Mouse (Mus musculus) regulatory T cell (primary cell): ENCODE results near the gene Myh7b.

Experiments used
- in situ Hi-C: fragments of 300-600 bp; cut with MboI, MseI; formaldehyde crosslinking; loops from one replicate; pipeline ENCODE4 v1.15.1; 2025; ENCODE audit warnings: high pct_unique_total_duplicates

Myh7b gene

DNA sequence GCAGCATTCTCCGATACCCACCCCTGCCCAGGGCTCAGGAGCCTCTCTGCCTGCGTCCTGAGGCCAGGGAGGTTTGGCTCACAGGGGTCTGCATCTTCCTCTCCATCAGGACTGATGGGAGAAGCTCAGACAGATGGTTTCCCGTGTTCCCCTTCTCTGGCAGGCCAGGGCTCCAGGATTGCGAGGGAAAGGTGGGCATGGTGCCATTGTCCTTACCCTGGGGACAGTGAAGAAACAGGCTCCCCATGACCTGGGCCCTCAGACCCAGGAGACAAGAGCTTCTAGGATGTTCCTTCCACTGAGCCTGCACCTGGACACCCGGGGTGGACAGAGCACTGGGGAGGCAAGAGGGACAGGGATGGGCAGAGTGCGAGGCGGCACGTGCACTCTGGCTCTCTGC lies 23.6 kb downstream of the Myh7b start:
- in situ Hi-C loops = no loop called here

DNA sequence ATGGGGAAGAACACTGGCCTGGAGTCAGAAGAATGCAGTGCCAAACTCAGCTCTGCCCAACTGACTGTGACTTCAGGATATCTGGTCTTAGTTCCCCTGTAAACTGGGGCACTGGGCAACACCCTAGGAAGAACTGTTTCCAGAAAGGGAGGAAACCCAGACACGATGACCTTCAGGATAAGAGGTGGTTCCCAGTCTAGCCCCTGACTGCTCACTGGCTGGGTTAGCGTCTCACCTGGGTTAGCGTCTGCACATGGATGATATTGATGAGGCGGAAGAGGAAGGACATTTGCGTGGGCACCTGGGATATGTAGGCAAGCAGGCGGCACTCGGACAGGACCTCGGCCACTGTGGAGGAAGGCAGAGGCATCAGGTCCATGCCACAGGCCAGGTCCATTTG lies 24.9 kb downstream of the Myh7b start:
- in situ Hi-C loops = no loop called here

DNA sequence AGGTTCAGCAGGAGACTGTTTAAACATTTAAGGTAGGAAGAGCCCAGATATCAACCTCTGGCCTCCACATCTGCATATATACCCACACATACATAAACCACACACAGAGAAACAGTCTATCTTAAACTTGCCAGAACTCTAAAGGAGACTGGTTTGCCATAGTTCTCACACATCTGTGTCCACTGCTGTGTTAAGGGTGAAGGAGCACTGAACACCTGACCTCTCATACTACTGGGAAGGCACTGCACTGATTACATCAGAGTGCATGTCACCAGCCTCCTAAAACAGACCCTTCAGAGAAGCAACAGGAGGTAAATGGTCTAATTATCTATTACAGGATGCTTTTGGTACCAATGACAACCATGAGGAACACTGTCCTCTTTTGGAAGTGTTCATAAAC lies 25.9 kb downstream of the Myh7b start:
- in situ Hi-C loops = no loop called here

DNA sequence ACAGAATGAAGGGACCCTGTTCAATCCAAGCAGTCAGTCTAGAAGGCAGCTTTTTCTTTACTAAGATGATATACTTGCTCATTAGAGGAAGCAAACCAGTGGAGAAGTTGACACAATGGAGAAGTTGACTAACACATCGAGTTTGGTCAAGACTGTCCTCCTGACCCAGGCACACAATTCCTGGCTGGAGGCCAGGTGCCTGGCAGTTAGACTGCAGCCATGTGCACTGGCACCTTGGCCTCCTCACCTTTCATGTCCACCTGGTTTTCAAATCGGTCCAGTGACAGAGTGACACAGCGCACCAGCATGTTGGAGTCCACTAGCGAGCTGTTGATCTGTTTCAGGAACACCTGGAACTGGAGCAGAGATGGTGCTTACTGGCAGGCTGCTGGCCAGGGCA lies 26.4 kb downstream of the Myh7b start:
- in situ Hi-C loops = no loop called here

DNA sequence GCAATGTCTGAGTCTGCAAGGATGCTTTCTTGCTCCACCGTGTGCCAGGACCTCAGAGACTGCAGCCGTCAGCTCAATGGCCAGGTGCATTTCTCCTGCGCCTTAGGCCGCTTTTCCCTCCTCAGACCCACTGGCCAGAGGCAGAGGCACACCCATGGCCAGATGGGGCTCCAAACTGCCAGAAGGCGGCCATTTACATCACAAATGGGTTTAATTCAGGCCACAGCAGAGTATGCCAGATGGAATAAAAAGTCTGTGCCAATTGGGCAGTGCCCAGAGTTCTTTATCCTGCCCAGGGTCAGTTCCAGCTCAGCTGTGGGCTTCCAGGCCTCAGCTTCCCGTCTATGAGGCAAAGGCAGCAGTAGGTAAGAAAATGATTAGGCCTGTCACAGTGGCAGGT lies 29.6 kb downstream of the Myh7b start:
- in situ Hi-C loops = no loop called here

DNA sequence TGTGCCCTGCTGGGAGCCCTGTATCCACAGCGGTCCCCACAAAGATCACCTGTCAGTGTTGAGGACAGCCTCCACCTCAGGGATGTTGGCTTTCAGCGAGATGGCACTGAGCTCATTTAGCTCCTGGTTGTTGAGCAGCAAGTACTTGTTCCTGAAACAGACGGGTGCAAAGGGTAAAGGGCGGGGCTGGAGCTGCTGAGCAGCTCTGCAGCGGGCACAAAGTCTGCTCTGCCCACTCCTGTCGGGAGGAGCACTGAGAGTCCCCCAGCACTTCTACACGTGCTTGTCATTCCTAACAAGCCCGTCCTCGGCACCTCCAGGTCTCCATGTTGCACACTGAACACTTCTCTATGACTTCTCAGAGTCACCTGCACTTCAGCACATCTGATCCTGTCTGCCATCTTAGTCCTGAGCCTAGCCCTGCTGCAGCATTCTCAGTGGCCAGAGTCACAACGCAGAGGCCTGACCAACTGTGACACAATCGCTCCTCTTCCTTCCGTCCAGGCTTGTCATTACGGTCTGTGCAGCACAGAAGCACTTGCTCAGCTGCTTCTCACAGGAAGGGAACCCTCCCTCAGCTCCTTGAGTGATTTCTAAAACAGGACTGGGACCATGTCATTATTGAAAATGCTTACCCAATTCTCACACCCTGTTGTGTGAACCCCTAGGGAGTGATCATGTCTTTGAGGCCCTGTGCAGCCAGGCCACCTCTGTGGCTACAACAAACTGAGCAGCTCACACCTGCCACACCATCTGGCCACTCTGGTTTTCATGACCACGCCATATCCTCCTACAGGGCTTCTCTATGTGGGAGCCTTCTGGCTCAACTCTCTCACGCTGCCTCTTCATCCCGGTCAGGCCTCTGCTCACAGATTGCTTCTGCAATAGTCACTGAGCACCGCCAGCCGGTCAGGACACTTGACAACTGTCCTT lies 30.8 kb downstream of the Myh7b start:
- in situ Hi-C loops = no loop called here

DNA sequence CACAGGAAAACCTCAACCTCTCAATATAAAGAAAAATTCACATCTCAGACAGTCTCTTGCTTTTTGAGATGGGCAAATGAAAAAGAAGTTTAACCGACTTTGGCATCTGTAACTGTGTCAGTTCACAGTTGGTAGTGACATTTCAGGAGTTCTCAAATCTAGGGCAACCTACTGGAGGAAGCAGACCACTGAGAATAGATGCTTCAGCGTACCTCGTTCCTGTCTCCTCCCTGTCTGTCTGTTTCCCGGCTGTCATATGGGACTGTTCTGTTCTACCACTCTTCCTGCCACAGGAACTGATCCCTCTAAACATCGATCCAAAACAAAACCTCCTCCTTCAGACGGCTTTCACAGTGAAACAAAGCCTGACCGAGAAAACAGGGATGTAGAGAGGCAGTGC lies 34.7 kb downstream of the Myh7b start:
- in situ Hi-C loops = no loop called here

DNA sequence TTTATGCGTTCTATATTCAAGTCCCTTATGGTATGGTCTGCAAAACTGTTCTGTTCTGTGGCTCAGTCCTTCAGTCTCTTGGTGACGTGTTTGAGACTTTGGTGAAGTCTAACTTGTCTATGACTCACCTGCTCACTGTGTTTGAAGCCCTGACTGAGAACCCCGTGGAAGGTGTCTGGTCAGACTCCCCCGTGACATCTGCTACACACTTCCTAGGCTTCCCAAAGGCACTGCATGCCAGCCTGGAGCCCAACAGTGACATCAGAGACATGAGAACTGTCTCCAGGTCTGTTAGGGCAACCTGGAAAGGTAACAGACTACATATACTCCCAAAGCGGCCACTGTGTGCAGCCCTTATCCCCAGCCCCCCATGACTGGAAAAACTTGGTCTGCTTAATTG lies 41.6 kb downstream of the Myh7b start:
- in situ Hi-C loops = no loop called here

DNA sequence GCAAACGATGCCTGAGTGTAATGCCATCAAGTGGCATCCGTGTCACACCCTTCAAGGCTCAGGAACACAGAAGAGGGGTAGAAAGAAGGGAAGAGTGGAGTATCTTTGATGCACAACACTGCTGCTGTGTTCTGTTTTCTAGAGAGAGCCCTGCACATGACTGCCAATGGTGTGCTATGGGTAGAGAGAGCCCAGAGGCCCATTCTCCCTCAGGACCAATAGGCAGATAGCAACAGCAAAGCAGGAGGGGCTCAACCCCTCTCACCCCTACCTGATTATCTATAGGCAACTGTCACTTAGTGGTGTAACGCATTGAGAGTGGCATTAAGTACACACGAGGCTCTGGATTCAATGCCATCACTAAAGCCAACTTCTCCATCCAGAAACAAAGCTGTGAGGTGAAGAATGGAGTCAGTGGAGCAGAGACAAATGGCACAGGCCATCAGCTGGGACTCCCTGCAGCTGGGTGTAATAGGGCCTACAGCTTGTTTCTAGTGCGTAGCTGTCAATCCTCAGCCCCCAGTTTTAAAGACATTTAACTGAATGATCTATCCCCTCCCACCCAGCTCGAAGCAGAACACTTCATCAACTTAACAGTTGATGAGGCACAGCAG lies 44.9 kb downstream of the Myh7b start:
- in situ Hi-C loops = no loop called here

DNA sequence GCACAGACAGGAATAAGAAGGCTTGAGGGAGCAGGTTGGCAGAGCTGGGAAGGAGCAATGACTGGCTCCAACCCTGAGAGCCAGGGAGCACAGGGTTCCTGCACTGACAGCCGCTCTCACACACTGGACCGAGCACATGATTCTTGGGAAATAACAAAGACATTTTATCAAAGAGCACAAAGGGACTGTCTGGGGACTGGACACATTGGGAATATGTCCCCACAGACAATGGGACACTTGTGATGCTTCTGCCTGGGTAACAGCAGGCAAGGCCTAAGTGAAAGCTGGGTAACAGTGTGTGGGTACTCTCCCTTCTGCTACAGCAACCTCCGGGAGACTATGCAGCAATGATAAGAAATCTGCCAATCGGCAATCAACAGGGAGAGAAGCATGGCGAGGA lies 51.4 kb downstream of the Myh7b start:
- in situ Hi-C loops = no loop called here

DNA sequence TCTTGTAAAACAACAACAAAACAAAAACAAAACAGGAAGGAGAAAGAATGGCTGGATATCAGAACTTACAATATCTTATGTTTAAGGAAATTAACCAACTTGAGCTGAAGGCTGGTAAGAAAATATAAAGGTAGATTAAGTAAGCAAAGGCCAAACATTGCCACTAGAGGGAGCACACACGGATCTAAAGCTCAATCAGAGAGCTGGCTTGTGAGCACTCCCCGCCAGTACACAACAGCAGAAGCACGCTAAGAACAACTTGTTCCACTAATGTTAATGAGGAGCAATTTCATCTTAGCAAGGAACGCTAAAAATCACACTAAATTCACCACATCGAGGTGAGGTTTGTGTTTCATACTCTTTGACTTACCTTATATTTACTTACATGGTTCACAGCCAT lies 52.1 kb downstream of the Myh7b start:
- in situ Hi-C loops = no loop called here

DNA sequence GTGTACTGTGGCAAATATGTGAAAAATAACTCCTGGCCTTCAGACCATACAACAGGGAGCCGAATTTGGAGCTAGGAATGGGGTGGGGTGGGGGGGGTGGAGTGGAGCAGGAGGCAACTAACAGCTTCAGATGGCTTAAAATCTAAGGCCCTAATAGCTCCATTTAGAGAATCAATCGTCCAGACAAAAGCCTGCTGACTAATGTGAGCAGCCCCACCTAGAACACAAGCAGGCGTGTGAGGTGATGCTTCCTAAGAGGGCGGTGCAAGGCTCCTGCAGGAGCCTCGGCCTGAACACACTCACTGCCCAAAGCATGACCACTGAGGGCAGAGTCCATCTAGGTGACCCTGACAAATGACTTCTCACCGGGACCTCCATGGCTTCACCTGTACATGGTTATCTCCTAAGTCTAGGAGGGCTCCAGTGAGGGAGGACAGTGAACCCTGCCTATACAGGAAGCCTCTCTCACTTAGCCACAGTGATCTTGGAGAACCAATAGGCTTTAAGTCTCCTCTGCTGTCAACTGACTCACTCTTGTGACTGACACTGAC lies 53.0 kb downstream of the Myh7b start:
- in situ Hi-C loops = no loop called here

DNA sequence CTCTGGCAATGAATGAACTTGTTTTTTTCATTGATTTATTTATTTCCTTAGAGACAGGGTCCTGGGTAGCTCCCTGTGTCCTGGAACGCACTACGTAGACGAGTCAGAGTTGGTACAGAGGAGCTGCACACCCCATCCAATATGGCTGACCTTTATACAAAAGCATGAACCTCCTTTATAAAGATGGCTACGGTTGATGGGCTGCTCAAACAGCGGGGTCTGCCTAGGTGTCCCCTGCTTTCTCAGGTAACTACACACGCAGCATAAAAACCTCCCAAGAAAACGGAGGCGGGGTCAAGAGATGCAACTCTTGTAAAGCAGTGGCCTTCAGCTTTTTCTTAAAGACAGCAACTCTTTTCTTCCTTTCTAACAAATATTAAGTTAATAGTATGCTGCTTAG lies 56.9 kb downstream of the Myh7b start:
- in situ Hi-C loops = no loop called here

DNA sequence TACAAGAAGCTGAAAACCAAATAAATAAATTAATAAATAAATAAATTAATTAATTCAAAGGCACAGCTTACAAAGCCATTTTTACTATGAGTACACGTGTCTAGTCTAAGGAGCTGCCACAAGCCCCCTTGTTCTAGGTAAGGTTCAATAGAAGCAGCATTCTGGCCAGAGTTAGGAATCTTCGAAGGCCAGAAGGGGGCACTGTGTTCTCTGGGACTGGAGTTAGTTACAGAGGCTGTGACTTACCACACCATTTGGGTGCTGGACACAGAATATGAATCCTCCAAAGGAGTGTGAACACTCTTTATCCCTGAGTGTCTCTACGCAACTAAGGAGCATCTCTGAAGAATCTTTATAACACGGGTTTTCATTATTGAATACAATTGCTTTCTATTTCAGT lies 57.4 kb downstream of the Myh7b start:
- in situ Hi-C loops = no loop called here

DNA sequence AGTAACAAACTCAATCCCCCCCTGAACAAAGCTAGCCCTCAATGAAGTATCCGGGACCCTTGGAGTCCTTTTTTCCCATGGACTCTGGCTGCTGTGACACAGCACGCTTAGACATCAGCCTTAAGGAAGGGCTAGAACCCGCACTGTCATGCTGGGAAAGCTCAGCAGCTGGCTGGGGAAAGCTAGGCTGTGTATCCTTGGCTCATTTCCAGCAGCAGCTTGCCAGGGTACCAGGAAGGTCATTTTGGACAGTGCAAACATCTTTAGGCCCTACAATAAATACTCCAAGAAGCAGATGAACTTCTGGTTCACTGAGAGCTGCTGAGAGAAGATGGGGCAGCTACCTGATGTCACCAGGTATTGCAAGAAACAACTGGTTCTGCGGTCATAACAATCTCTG lies 60.2 kb downstream of the Myh7b start:
- in situ Hi-C loops = loop anchor here (5.0 kb wide), 1 partner anchor 86 kb away; no protein-coding TSS in a partner anchor

DNA sequence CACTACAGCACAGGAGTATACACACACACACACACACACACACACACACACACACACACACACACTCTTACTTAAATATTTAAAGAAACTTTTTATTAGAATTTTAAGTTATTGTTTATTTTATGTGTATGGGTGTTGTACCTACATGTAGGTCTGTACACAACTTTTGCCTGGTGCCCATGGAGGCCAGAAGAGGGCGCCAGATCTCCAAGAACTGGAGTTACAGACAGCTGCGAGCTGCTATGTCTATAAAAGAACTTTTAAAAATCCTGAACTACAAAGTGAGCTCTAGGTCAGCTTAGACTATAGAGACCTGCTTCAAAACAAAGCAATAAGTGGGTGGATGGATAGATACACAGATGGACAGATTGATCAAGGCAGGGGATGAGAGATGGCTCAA lies 62.5 kb downstream of the Myh7b start:
- in situ Hi-C loops = loop anchor here (5.0 kb wide), 1 partner anchor 84 kb away; no protein-coding TSS in a partner anchor

DNA sequence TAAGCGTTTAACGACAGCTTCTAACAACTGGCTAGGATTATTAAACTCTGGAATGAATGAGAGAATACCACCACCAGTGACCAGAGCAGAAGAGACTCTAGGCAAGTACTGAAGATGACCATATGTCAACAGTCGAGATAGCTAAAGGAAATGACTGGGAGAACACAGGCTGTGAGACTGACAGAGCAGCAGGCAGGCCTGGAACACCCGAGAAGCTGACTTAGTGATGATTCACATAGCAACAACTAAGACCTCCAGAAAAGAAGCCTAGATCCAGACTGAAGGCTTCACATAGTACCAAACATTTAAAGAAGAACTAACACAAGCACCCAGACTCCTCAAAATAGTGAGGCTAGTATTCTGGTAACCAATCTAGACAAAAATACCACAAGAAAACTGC lies 64.1 kb downstream of the Myh7b start:
- in situ Hi-C loops = no loop called here

DNA sequence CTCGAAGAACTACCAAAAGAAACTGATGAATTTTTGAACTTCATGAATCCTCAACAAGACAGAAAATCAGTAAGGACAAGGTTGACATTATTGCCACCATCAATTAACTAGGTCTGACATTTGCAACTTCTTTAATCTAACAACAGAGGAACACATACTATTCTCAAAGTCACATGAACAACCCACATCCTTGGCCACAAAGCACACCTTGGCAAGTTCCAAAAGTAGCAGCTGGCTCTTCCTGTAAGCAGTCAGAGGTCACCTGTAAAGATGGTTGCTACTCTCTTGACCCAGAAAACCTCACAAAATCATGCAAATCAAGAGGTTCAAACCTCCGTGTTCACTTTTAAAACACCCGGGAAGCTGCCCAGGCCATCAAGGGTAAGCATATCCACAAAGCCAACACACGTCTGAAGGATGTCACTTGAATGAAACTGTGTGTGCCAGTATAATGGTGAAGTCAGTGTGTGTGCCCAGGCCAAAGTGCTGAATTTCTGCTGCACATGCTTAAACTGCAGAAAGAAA lies 68.6 kb downstream of the Myh7b start:
- in situ Hi-C loops = no loop called here

DNA sequence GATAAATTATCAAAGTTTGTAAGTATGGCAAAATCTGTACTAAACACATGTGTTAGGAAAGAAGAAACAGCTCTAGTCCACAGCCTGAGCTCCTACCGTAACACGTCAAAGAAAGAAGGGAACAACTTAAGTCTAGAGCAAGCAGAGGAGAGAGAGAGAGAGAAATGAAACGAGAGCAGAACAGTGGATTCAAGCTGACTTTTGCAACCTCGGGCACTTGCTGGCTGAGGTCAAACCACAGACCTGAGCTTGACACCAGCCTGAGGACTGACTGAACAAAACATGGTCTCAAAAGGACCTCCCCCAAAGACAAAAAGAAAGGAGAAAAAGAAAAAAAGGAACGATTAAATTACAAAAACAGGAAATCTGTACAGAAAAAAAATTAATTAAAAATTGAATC lies 69.6 kb downstream of the Myh7b start:
- in situ Hi-C loops = no loop called here

DNA sequence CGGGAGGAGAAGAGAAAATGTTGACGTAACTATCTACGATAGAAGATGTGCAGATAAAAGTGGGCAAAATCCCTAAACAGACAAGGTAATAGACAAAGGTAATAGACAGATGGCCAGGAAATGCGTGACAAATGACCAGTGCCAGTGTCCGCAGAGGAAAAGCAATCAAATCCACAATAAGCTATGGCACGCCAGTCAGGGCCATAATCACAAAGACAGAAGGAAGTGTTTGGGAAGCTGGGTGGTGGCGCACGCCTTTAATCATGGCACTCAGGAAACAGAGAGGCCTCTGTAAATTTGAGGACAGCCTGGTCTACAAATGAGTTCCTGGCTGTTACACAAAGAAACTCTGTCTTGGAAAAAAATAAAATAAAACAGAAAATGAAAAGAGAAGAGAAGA lies 70.2 kb downstream of the Myh7b start:
- in situ Hi-C loops = no loop called here

DNA sequence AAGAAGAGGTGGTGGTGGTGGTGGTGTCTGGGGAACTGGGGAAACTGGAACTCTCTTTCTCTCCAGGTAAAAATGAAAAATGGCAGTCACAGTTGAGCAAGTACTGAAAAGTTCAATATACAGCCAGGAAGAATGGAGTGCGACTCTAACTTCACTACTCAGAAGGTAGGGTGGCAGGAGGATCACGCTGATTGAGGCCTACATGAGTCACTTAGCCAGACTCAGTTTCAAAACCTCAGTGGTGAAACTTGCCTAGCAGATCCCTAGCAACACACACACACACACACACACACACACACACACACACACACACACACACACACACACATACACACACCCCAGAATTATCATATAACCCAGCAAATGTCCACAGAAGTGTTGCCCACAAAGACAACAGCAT lies 70.9 kb downstream of the Myh7b start:
- in situ Hi-C loops = no loop called here

DNA sequence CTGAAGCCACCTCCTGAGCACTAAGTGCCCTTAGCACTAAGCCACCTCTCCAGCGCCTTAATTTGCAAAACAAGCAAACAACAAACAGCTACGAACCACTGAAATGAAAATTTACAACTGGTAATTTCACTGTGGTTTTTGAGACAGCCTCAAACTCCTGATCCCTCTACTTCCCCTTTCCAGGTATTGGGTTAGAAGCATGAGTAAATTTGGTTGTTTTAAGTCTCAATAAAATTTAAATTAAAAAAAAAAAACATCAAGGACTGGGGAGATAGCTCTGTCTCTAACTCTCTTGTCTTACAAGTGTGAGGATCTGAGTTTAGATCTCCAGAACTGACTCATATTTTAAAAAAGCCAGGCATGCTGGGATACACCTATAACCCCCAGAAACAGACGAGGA lies 72.1 kb downstream of the Myh7b start:
- in situ Hi-C loops = no loop called here

DNA sequence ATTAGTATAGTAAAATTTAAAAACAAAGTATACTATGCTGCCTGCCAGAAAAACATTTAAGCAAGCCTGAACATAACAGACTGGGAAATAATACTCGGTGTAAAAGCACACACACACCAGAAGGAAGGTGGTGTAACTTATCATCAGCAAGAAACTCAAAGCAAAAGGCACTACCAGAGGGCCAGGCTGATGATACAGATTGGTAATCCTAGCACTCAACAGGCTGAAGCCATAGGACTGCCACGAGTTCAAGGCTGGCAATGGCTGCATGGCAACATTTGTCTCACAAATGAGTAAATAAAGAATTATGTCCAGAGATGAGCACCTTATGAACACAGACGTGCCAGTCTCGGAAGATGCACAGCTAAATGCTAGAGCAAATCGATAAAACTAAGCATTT lies 72.8 kb downstream of the Myh7b start:
- in situ Hi-C loops = no loop called here
